Comparison of ENCODE assay signal across 24 mouse cellular contexts in genomic region chr5:13007132-13007531, GRCm38 (mm10).
DNase-seq lines count a peak whose midpoint lies in the region; ATAC-seq lines count a peak whose summit lies in the region.
"Had no signal": no experiment of that assay in that cellular context is flagged by ENCODE, and none has a peak within 500 bp of the region (broad histone marks: within the 10 kb centered on the region; RNA-seq: fewer than 3 reads in every experiment).

No protein-coding gene starts in this region.

- ATAC-seq in hindbrain, embryonic 12.5 days (ENCODE audit: low FRiP score): peak; percentile 79
- ATAC-seq in limb, embryonic 11.5 days (ENCODE audit: insufficient number of reproducible peaks, low FRiP score, low TSS enrichment, low read depth): no peak
- ATAC-seq in liver, embryonic 11.5 days (replicated peaks; ENCODE audit: low FRiP score): no peak
- ATAC-seq: activated CD4-positive, CD25-positive, alpha-beta regulatory T cell, adult 4 months; inflammation-experienced regulatory T-cells, adult 6 months; liver, embryonic 12.5 days; Patski had no signal

- H3K4me3 ChIP-seq in hindbrain, embryonic 12.5 days: no peak overlapping the region
- no peak overlapping the region for H3K4me3 ChIP-seq in hindbrain, embryonic 10.5 days
- no peak overlapping the region for H3K4me3 ChIP-seq in limb, embryonic 11.5 days (ENCODE audit: low read depth, low read length)
- H3K4me3 ChIP-seq in liver, embryonic 11.5 days (ENCODE audit: low read depth, low read length): no peak overlapping the region
- H3K4me3 ChIP-seq: embryonic facial prominence, embryonic 12.5 days; liver, embryonic 12.5 days; lung, embryonic 15.5 days had no signal

- H3K4me2 ChIP-seq in hindbrain, embryonic 12.5 days (replicated peaks): no peak overlapping the region
- no peak overlapping the region for H3K4me2 ChIP-seq in limb, embryonic 11.5 days (ENCODE audit: low read depth, severe bottlenecking)
- H3K4me2 ChIP-seq in liver, embryonic 11.5 days: no peak overlapping the region
- H3K4me2 ChIP-seq: embryonic facial prominence, embryonic 12.5 days; heart, embryonic 11.5 days; liver, embryonic 12.5 days; lung, embryonic 15.5 days had no signal

- no peaks in the 10 kb centered on the region for H3K9me3 ChIP-seq in hindbrain, embryonic 12.5 days (replicated peaks)
- no peaks in the 10 kb centered on the region for H3K9me3 ChIP-seq in hindbrain, embryonic 10.5 days
- no peaks in the 10 kb centered on the region for H3K9me3 ChIP-seq in limb, embryonic 11.5 days (ENCODE audit: control insufficient read depth, low read length)
- no peaks in the 10 kb centered on the region for H3K9me3 ChIP-seq in liver, embryonic 11.5 days (ENCODE audit: control insufficient read depth, low read length)
- H3K9me3 ChIP-seq: embryonic facial prominence, embryonic 12.5 days; liver, embryonic 12.5 days; lung, embryonic 15.5 days had no signal

- H3K27me3 ChIP-seq in hindbrain, embryonic 12.5 days: no peaks in the 10 kb centered on the region
- no peaks in the 10 kb centered on the region for H3K27me3 ChIP-seq in hindbrain, embryonic 10.5 days (ENCODE audit: insufficient read depth, poor library complexity, severe bottlenecking)
- H3K27me3 ChIP-seq in limb, embryonic 11.5 days (ENCODE audit: control insufficient read depth, insufficient read depth, low read length): no peaks in the 10 kb centered on the region
- H3K27me3 ChIP-seq in liver, embryonic 11.5 days (replicated peaks; ENCODE audit: control insufficient read depth, insufficient read depth, low read length): no peaks in the 10 kb centered on the region
- H3K27me3 ChIP-seq: embryonic facial prominence, embryonic 12.5 days; liver, embryonic 12.5 days; lung, embryonic 15.5 days; Patski had no signal

- no peak overlapping the region for H3K27ac ChIP-seq in hindbrain, embryonic 12.5 days
- no peak overlapping the region for H3K27ac ChIP-seq in hindbrain, embryonic 10.5 days
- H3K27ac ChIP-seq in limb, embryonic 11.5 days (replicated peaks; ENCODE audit: low read depth, low read length): no peak overlapping the region
- H3K27ac ChIP-seq in liver, embryonic 11.5 days (ENCODE audit: low read depth, low read length): no peak overlapping the region
- H3K27ac ChIP-seq: embryonic facial prominence, embryonic 12.5 days; liver, embryonic 12.5 days; lung, embryonic 15.5 days; macrophage had no signal

- H3K4me1 ChIP-seq in hindbrain, embryonic 12.5 days: no peaks in the 10 kb centered on the region
- no peaks in the 10 kb centered on the region for H3K4me1 ChIP-seq in hindbrain, embryonic 10.5 days (replicated peaks)
- peaks cover 6% of the 10 kb centered on the region; the same call in 1 of the 2 replicates for H3K4me1 ChIP-seq in limb, embryonic 11.5 days (ENCODE audit: control insufficient read depth, insufficient read depth, low read length)
- no peaks in the 10 kb centered on the region for H3K4me1 ChIP-seq in liver, embryonic 11.5 days (replicated peaks; ENCODE audit: control insufficient read depth, insufficient read depth, low read length)
- H3K4me1 ChIP-seq: embryonic facial prominence, embryonic 12.5 days; liver, embryonic 12.5 days; lung, embryonic 15.5 days had no signal

- H3K36me3 ChIP-seq in hindbrain, embryonic 12.5 days: no peaks in the 10 kb centered on the region
- H3K36me3 ChIP-seq in hindbrain, embryonic 10.5 days: no peaks in the 10 kb centered on the region
- H3K36me3 ChIP-seq in limb, embryonic 11.5 days (ENCODE audit: control insufficient read depth, insufficient read depth, low read length): no peaks in the 10 kb centered on the region
- no peaks in the 10 kb centered on the region for H3K36me3 ChIP-seq in liver, embryonic 11.5 days (ENCODE audit: control insufficient read depth, insufficient read depth, low read length)
- H3K36me3 ChIP-seq: embryonic facial prominence, embryonic 12.5 days; liver, embryonic 12.5 days; lung, embryonic 15.5 days had no signal

- WGBS in hindbrain, embryonic 12.5 days: 48% methylated on average over 6 of the region's 6 CpGs
- 61% methylated on average over 6 of the region's 6 CpGs for WGBS in hindbrain, embryonic 10.5 days
- WGBS in limb, embryonic 11.5 days: 31% methylated on average over 6 of the region's 6 CpGs
- WGBS in liver, embryonic 11.5 days: 68% methylated on average over 6 of the region's 6 CpGs

- H3K9ac ChIP-seq in hindbrain, embryonic 12.5 days: no peak overlapping the region
- no peak overlapping the region for H3K9ac ChIP-seq in limb, embryonic 11.5 days (ENCODE audit: low read length)
- no peak overlapping the region for H3K9ac ChIP-seq in liver, embryonic 11.5 days (ENCODE audit: low read depth, low read length)
- H3K9ac ChIP-seq: embryonic facial prominence, embryonic 12.5 days; liver, embryonic 12.5 days; lung, embryonic 15.5 days had no signal

- DNase-seq in hindbrain, embryonic 10.5 days (ENCODE audit: low spot score): no peak
- peak; percentile 88 for DNase-seq in 3T3-L1 (ENCODE audit: low read depth, low spot score)
- peak; percentile 75 for DNase-seq in embryo, embryonic 11 days
- peak; percentile 51 for DNase-seq in limb, embryonic 11.5 days (ENCODE audit: low spot score)
- no peak for DNase-seq in liver, embryonic 11.5 days (ENCODE audit: low spot score)
- DNase-seq in cerebellum, postnatal 4 days (ENCODE audit: low spot score in 2 of 2): no peak
- DNase-seq in spleen, adult 12 weeks (ENCODE audit: low spot score): no peak
- DNase-seq: adrenal gland, postnatal 36 days; cerebellum, adult 9-10 months; gastrocnemius, postnatal 36 days; heart, postnatal 14 days; kidney, adult 8-10 months; kidney, postnatal 25 days; spleen, adult 18-20 months; thymus, adult 18-20 months had no signal

Comparison
In these comparisons a context has a peak if more than half of its experiments do, and no peak if none do; other contexts are left out.
1. DNase-seq: peak in 3T3-L1 (single experiment), embryo, embryonic 11 days (single experiment) and limb, embryonic 11.5 days (single experiment); none in hindbrain, embryonic 10.5 days (single experiment), liver, embryonic 11.5 days (single experiment), cerebellum, postnatal 4 days (0 of 2) and spleen, adult 12 weeks (single experiment).